Mouse (Mus musculus) heart, embryonic 11.5 days (tissue): Measurements from ENCODE around the gene Fhl4. TPM values are rescaled to one million over a fixed set of nuclear protein-coding genes. Genes with fewer than 3 reads are reported as not detected.

ENCODE experiments used
- ATAC-seq: fragments of 200-750 bp; cut with Nextera tagmentation; replicated peaks from 2 replicates; pipeline ENCODE4 v1.8.0; 2017; ENCODE audit warnings: moderate library complexity; ENCODE audit not compliant: insufficient number of reproducible peaks, low FRiP score, low TSS enrichment
- H3K27ac ChIP-seq: fragments of 300-500 bp; sonication (generic); 2 replicates; pipeline ENCODE4 v1.5.1; 2014; ENCODE audit warnings: mild to moderate bottlenecking, low read depth, low read length
- H3K27me3 ChIP-seq: fragments of 300-500 bp; sonication (generic); 2 replicates; pipeline ENCODE4 v1.6.1; 2014; ENCODE audit warnings: mild to moderate bottlenecking, low read length, mixed read lengths; ENCODE audit not compliant: control insufficient read depth, insufficient read depth
- H3K36me3 ChIP-seq: fragments of 300-500 bp; sonication (generic); 2 replicates; pipeline ENCODE4 v1.6.1; 2014; ENCODE audit warnings: mild to moderate bottlenecking, low read length, moderate library complexity, mixed read lengths; ENCODE audit not compliant: control insufficient read depth, insufficient read depth
- H3K4me1 ChIP-seq: fragments of 300-500 bp; sonication (generic); 2 replicates; pipeline ENCODE4 v1.6.1; 2014; ENCODE audit warnings: low read length; ENCODE audit not compliant: control insufficient read depth, insufficient read depth
- H3K4me2 ChIP-seq: fragments of 300-500 bp; sonication (generic); 2 replicates; pipeline ENCODE4 v1.6.1; 2014; ENCODE audit warnings: mild to moderate bottlenecking, moderate library complexity
- H3K4me3 ChIP-seq: fragments of 300-500 bp; sonication (generic); 2 replicates; pipeline ENCODE4 v1.5.1; 2014; ENCODE audit warnings: low read depth, low read length
- H3K9ac ChIP-seq: fragments of 300-500 bp; sonication (generic); 2 replicates; pipeline ENCODE4 v1.6.1; 2014; ENCODE audit warnings: mild to moderate bottlenecking, low read depth, low read length, moderate library complexity
- H3K9me3 ChIP-seq: fragments of 300-500 bp; sonication (generic); replicated peaks from 2 replicates; pipeline ENCODE4 v1.6.1; 2016; ENCODE audit warnings: low read length; ENCODE audit not compliant: control insufficient read depth
- WGBS: fragments of 180-500 bp; shearing (Covaris S2); extraction: QIAGEN DNeasy Blood & Tissue Kit; methylation state at CpG from one replicate; pipeline ENCODE4 v1.1.7; 2014; ENCODE audit not compliant: insufficient replicate concordance; 5-methylcytosine and 5-hydroxymethylcytosine counted together
- polyA plus RNA-seq: library from polyadenylated mRNA; unstranded; fragments of >200 nt; fragmentation: Nextera tagmentation; extraction: Ambion mirVana; gene quantifications from 2 replicates; pipeline ENCODE4 v1.2.1, GENCODE M21; 2014

Gene Fhl4
- polyA plus RNA-seq = 1.4 TPM in 2 replicates

DNA sequence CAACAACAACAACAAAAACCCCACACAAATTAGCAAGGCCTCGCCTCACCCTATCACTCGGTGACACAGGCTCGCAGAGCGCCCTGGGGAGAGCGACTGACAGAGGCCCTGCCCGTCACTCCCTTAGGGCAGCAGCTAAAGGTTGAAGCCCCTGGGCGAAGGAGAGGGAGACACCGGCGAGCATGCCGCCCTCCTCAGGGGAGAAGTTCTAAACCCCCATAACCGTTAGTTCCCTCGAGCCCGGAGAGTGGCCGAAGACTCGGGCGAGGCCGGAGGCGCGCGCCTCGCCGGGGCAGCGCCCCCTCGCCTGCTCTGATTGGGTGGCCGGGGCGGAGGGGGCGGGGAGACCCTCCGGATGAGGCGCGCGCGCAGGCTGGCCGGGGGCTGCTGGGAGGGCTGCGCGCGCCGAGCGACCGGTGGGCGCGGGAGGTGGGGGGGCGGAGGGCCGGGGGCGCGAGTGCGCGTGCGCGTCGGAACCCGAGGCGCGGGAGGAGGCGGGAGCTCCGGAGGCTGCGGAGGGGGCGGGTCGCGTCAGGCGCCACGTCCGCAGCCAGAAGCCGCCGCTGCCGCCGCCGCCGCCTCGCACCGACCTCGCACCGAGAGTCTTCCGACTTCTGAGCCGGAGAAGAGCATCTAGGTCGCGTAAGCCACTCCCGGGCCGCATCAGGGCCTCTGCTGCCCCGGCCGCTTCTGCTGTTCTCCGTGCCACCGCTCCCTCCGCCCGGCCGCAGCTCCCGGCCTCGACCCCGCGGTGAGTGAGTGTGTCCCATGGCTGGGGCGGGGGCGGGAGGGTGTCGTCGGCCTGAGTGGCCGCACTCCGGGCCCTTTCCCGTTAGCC is at the start of gene Fhl4, which contains the start of gene Tmem263:
Fhl4 (minus strand) TSS at position 249 of the 838 bp plus-strand sequence.
Tmem263 (plus strand) TSS at position 381 of the 838 bp plus-strand sequence.
- Histone ChIP-seq H3K4me2 (peak within 1 kb of the TSS; percentile 70), H3K4me1 (no peaks in the 10 kb centered on the region; the same call in 1 of the 2 replicates), H3K4me3 (peak within 1 kb of the TSS; percentile 67), H3K9ac (peak within 1 kb of the TSS; percentile 83), H3K36me3 (no peaks in the 10 kb centered on the region), H3K27me3 (no peaks in the 10 kb centered on the region), H3K9me3 (no peaks in the 10 kb centered on the region), H3K27ac (peak within 1 kb of the TSS; percentile 88)
- peak; percentile 97 for ATAC-seq
- WGBS = under 1% methylated on average over 71 of the region's 96 CpGs

DNA sequence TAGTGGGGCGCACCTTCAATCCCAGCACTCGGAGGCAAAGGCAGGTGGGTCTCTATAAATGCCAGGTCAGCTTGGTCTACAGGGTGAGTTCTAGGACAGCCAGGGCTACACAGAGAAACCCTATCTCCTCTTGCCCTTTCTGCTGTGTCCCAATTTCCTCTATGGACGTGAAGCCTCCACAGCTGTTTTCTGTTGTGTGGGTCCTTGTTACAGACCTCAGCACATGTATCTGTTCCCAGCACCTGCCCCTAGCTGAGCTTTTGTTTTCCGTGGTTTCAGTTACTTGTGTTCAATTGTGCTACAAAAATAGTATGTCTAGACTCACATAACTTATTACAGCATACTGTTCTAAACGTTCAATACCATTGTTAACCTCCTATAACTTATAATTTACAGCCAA is 46.9 kb upstream of the Fhl4 start:
- no peak for ATAC-seq
- no peaks in the 10 kb centered on the region for H3K27me3 ChIP-seq
- 0 out of 2 replicates have a peak, but pooled peaks cover 3% of the 10 kb centered on the region for H3K36me3 ChIP-seq
- no peaks in the 10 kb centered on the region for H3K9me3 ChIP-seq
- H3K9ac ChIP-seq = no peak overlapping the region
- no peak overlapping the region for H3K27ac ChIP-seq
- no peak overlapping the region for H3K4me2 ChIP-seq
- no peaks in the 10 kb centered on the region for H3K4me1 ChIP-seq
- no peak overlapping the region for H3K4me3 ChIP-seq
- WGBS = 80% methylated on average over 5 of the region's 5 CpGs

GRCm38 (mm10) chr10:85146282-85146681 is 44.0 kb upstream of the Fhl4 start:
- no peak for ATAC-seq
- H3K9ac ChIP-seq = no peak overlapping the region
- H3K4me1 ChIP-seq = no peaks in the 10 kb centered on the region
- H3K4me2 ChIP-seq = no peak overlapping the region
- no peaks in the 10 kb centered on the region for H3K9me3 ChIP-seq
- H3K4me3 ChIP-seq = no peak overlapping the region
- no peak overlapping the region for H3K27ac ChIP-seq
- WGBS = 85% methylated on average over 14 of the region's 14 CpGs
- no peaks in the 10 kb centered on the region for H3K27me3 ChIP-seq
- peaks cover 5% of the 10 kb centered on the region; the same call in 1 of the 2 replicates for H3K36me3 ChIP-seq

DNA sequence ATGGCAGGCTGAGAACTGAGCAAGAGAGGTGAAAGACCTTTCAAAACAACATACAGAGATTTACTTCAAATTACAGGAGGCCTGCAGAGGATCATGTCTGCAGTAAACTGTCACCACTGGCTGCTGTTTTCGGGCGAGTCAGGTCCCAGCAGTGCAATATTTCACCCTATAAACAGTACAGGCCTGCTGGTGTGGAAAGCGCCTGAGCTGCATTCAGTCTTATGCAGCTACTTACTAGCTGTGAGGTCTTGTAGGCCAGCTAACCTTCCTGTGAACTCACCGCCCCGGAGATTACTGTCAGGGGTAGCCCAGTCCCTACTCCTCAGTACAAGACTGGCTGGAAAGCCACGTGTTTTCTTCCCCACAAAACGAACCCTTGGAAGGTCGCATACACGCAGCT is 39.2 kb upstream of the Fhl4 start:
- H3K27me3 ChIP-seq = no peaks in the 10 kb centered on the region
- no peak overlapping the region for H3K27ac ChIP-seq
- H3K4me1 ChIP-seq = no peaks in the 10 kb centered on the region
- H3K36me3 ChIP-seq = peaks cover 5% of the 10 kb centered on the region; the same call in 1 of the 2 replicates
- no peaks in the 10 kb centered on the region for H3K9me3 ChIP-seq
- H3K9ac ChIP-seq = no peak overlapping the region
- no peak overlapping the region for H3K4me3 ChIP-seq
- no peak overlapping the region for H3K4me2 ChIP-seq
- 72% methylated on average over 9 of the region's 9 CpGs for WGBS
- no peak for ATAC-seq

- WGBS = 90% methylated on average over 6 of the region's 6 CpGs
- no peak overlapping the region for H3K4me3 ChIP-seq
- no peaks in the 10 kb centered on the region for H3K9me3 ChIP-seq
- no peaks in the 10 kb centered on the region for H3K36me3 ChIP-seq
- no peaks in the 10 kb centered on the region for H3K4me1 ChIP-seq
- ATAC-seq = no peak
- no peak overlapping the region for H3K4me2 ChIP-seq
- no peaks in the 10 kb centered on the region for H3K27me3 ChIP-seq
- H3K9ac ChIP-seq = no peak overlapping the region
- no peak overlapping the region for H3K27ac ChIP-seq
Observed at GRCm38 (mm10) chr10:85136573-85136972, 34.3 kb upstream of the Fhl4 start.

- 17% methylated on average over 7 of the region's 7 CpGs for WGBS
- Histone ChIP-seq H3K36me3 (peaks cover 2% of the 10 kb centered on the region; the same call in 1 of the 2 replicates), H3K9me3 (no peaks in the 10 kb centered on the region), H3K4me2 (peak overlapping the region; percentile 67), H3K27ac (no peak overlapping the region), H3K27me3 (no peaks in the 10 kb centered on the region), H3K9ac (no peak overlapping the region; the same call in 1 of the 2 replicates), H3K4me3 (peak overlapping the region; percentile 72), H3K4me1 (no peaks in the 10 kb centered on the region)
- ATAC-seq = no peak
Observed at GRCm38 (mm10) chr10:85128453-85128852, 26.2 kb upstream of the Fhl4 start.

- Histone ChIP-seq H3K27ac (no peak within 1 kb of the TSS), H3K4me1 (no peaks in the 10 kb centered on the region), H3K9ac (peak within 1 kb of the TSS; percentile 77), H3K4me3 (peak within 1 kb of the TSS; percentile 72), H3K4me2 (peak within 1 kb of the TSS; percentile 67), H3K36me3 (peaks cover 2% of the 10 kb centered on the region; the same call in 1 of the 2 replicates), H3K9me3 (no peaks in the 10 kb centered on the region), H3K27me3 (no peaks in the 10 kb centered on the region)
- ATAC-seq = peak; percentile 99
- WGBS = 8% methylated on average over 20 of the region's 20 CpGs
Observed at GRCm38 (mm10) chr10:85127395-85128287, 25.3 kb upstream of the Fhl4 start, which contains the start of gene Mterf2. Gene Mterf2 (minus strand): TSS chr10:85128027.

- H3K27ac ChIP-seq = no peak overlapping the region
- WGBS = 82% methylated on average over 13 of the region's 13 CpGs
- ATAC-seq = no peak
- peaks cover 9% of the 10 kb centered on the region for H3K36me3 ChIP-seq
- no peaks in the 10 kb centered on the region for H3K4me1 ChIP-seq
- no peak overlapping the region for H3K9ac ChIP-seq
- no peaks in the 10 kb centered on the region for H3K9me3 ChIP-seq
- no peaks in the 10 kb centered on the region for H3K27me3 ChIP-seq
- H3K4me2 ChIP-seq = no peak overlapping the region
- no peak overlapping the region for H3K4me3 ChIP-seq
Observed at GRCm38 (mm10) chr10:85125184-85125583, 22.9 kb upstream of the Fhl4 start.
